Mouse (Mus musculus) embryonic stem cell, embryonic (primary cell): ENCODE results near the gene Hoxc11.

ENCODE experiments used
- CTCF ChIA-PET, 4 experiments: fragments of 300-600 bp in 2 of 4; fragments of 350-600 bp in 2 of 4; sonication (Branson Sonifier 250); formaldehyde crosslinking; loops; one replicate each; lab custom pipeline; 2022; ENCODE audit warnings: inconsistent platforms in 2 of 4; lab: Charles Lee
- POLR2A ChIA-PET, 4 experiments: fragments of 300-600 bp in 2 of 4; fragments of 350-600 bp in 2 of 4; sonication (Branson Sonifier 250); formaldehyde crosslinking; loops; one replicate each; lab custom pipeline; 2022; ENCODE audit warnings: antibody characterized with exemption in 4 of 4, inconsistent platforms in 1 of 4; lab: Charles Lee

Gene Hoxc11

DNA sequence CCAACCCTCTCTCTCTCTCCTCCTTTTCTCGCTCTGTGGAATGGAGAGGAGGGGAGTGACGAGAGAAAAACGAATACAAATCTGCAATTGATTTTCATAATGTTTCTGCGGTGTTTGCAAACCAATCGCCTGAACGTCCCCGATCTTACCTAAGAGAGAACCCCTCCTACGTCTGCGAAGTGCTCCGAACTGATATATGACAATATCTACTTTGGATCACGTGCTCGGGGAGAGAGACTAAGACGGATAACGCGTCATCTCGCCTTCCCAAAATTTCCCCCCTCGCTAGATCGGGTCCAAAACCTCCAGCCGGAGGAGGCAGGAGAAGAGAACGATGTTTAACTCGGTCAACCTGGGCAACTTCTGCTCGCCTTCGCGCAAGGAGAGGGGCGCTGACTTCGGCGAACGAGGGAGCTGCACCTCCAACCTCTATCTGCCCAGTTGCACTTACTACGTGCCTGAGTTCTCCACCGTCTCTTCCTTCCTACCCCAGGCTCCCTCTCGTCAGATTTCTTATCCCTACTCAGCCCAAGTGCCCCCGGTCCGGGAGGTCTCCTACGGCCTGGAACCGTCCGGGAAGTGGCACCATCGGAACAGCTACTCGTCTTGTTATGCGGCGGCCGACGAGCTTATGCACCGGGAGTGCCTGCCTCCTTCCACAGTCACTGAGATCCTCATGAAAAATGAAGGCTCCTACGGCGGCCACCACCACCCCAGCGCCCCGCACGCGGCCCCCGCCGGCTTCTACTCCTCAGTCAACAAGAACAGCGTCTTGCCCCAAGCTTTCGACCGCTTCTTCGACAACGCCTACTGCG, at the start of gene Hoxc11:
TSS of gene Hoxc11 (plus strand) at position 236 of the 815 bp plus-strand sequence.
- POLR2A ChIA-PET = interaction anchor here in 3 of 4 experiments (0.5 to 6.6 kb wide), 19 partner anchors 10 to 285 kb away, joined by 3 to 71 read pairs (median 4); partner anchors contain the start of genes Calcoco1 (in 1 of the 3), Hoxc10 (in 1 of the 3), Hoxc13 (in 1 of the 3) and Hoxc5 (in 1 of the 3)
- CTCF ChIA-PET = interaction anchor here in 3 of 4 experiments (0.5 to 2.3 kb wide), 9 partner anchors 11 to 262 kb away, joined by 3 to 15 read pairs (median 3); partner anchors contain the start of genes Hoxc10 (in 1 of the 3) and Hoxc8 (in 1 of the 3)

DNA sequence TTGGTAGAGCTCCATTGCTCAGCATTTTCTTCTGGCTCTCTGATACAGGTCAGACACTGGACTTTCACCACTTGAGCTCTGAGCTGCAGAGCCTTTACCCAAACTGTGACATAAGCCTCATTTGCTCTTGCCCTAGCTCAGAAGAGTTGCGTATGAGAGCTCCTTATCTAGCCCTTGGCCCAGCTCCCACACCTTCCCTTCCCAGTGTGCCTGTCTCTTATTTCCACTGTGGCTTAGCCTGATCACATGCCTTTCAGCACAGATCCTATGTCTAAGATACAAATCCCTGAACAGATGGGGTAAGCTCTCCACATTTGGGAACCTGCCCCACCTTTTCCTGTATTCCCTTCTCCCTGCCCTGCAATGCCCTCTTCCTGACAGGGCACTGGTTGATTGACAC, 49.3 kb upstream of the Hoxc11 start:
- ChIA-PET POLR2A (interaction anchor here in 3 of 4 experiments (0.5 to 1.4 kb wide), 8 partner anchors 14 to 230 kb away, joined by 3 to 4 read pairs (median 3); partner anchors contain the start of gene Hoxc13 (in 1 of the 3)), CTCF (interaction anchor here in 2 of 4 experiments (0.8 to 1.2 kb wide), 2 partner anchors 74 to 143 kb away, joined by 3 read pairs; no protein-coding TSS in a partner anchor)

DNA sequence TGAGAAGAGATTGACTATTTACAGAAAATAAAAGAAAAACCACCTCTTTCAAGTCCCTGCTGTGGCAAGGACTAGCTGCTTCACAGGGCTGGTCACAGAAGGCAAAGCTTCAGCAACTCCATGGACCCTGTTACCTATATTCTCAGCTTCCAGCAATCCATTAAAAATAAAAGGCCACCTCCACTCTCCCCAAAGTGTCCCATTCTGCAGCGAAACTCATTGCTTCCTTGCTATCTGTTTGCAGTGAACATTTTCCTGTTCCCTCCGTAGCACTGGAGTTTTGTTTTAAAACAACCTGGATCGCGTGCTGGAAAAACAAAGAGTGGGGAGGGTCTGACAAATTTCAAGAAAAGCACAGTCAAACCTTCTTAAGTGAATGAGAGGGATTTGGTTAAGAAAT, 44.7 kb upstream of the Hoxc11 start:
- CTCF ChIA-PET = no interaction called here

DNA sequence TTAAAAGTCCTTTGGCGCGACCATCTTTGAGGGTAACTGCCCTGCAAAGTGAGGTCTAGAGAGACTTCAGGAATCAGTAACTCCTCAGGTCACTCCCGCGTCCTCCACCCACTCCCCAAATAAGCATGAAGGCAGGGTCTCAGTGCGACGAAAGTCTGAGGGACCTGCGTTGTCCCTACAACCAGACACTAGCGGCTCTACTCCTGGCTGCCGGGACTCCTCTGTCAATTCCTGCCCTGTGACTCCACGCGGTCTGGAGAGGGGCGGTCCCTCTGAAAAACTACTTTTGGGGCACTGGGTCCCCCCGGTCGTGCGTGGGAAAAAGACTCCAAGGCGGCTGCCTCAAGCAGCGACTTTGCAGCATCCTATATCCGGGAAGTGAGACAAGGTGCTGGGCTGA, 44.2 kb upstream of the Hoxc11 start:
- CTCF ChIA-PET = interaction anchor here in 1 of 4 experiments (0.6 kb wide), 1 partner anchor 164 kb away, joined by 4 read pairs; no protein-coding TSS in a partner anchor
- POLR2A ChIA-PET = interaction anchor here in 2 of 4 experiments (0.6 to 2.0 kb wide), 8 partner anchors 10 to 43 kb away, joined by 3 to 10 read pairs (median 4); partner anchors contain the start of gene Hoxc13 (in 1 of the 2)

More for the DNA sequence above, 44.7 kb upstream of the Hoxc11 start:
- POLR2A ChIA-PET = interaction anchor here in 1 of 4 experiments (0.7 to 2.0 kb wide), 2 partner anchors 11 to 112 kb away, joined by 3 to 7 read pairs; partner anchors contain the start of gene Hoxc13

DNA sequence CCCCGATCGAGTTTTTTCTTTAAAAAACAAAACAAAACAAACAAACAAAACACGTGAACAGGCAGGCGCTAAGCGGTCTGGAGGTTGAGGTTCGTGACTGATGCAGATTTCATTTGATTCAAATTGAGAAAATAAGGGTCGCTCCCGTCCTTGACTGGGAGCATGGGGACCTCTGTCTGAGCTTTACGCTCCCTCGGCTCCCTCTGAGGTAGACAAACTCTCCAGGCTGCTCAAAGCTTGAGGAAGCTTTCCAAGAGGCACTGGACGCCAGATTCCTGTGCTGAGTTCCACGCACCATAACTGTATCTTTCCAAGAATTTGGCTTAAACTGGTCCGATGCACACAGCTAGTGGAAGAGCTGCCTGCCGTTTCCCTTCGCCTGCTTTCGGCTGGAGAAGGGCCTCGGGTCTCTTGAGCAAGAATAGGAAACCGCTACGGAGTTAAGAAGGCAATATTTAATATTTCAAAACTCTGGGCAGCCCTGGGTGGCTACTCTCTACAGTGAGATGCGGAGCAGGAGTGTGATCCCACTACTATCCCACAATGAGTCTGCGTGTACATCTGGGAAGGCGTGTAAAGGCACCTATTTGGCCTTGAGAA, 43.6 kb upstream of the Hoxc11 start:
- CTCF ChIA-PET = interaction anchor here in 3 of 4 experiments (0.5 to 0.7 kb wide), 3 partner anchors 44 to 275 kb away, joined by 3 to 4 read pairs (median 4); partner anchors contain the start of gene Hoxc11 (in 1 of the 3)
- POLR2A ChIA-PET = interaction anchor here in 2 of 4 experiments (0.6 to 2.0 kb wide), 8 partner anchors 10 to 43 kb away, joined by 3 to 10 read pairs (median 4); partner anchors contain the start of gene Hoxc13 (in 1 of the 2)

DNA sequence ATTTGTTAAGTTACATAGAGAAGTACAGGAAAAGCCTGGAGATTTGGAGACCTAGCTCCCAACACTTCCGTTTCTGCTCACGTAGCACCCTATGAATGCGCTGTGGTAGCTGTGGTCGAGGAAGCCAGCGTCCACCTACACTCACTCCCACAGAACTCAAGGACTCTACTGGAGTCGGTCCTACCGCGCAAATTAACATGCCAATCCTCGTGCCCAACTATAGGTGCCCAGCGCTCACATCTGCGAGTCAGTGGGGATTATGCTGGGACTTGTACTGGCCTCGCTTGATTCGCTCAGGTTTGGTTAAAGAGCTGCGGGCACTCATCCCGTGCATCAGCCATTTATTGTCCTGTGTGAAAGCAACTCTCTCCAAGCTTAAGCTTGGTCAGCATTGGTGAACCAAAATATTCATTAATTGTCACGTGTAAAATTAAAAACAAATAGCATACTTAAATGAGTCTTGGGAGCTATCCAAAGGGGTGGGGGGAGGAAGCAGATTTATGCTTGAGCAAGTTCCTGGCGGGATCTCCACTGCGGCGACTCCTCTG, 41.1 kb upstream of the Hoxc11 start:
- ChIA-PET CTCF (interaction anchor here in 1 of 4 experiments (0.5 to 1.0 kb wide), 3 partner anchors 115 to 264 kb away, joined by 3 to 6 read pairs (median 4); no protein-coding TSS in a partner anchor), POLR2A (interaction anchor here in 3 of 4 experiments (0.6 to 1.4 kb wide), 6 partner anchors 19 to 242 kb away, joined by 3 to 4 read pairs (median 3); no protein-coding TSS in a partner anchor)

DNA sequence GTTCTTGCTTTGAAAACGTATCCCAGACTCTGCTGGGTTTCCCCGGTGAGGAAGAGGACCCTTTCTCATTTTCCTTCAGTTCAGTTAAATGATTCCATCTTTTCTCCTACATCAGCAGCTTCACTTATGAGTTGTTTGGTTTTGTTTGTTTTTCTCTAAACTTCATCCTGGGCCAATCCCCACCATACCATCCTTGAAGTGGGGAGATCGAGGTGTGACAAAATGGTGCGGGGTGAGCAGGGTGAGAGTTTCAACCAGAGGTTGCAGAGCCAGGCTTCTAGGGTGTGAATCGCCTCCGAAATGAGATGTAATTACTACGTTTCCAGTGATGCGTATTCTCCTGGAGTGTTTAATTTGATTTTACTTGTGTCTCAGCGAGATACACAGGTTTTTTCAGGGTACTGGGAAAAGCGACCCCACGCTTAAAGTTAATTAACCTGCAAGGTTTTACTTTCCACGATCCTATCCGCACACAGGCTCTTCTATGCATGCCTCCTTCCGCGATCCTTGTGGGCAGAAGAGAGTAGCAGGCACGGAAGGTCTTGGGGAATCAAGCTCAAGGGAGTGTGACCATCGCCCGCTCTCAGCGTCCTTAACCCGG, 36.2 kb upstream of the Hoxc11 start:
- CTCF ChIA-PET = no interaction called here
- POLR2A ChIA-PET = interaction anchor here in 2 of 4 experiments (1.5 to 12.9 kb wide), 4 partner anchors 13 to 32 kb away, joined by 3 to 268 read pairs (median 108); partner anchors contain the start of gene Hoxc12 (in 2 of the 2)

DNA sequence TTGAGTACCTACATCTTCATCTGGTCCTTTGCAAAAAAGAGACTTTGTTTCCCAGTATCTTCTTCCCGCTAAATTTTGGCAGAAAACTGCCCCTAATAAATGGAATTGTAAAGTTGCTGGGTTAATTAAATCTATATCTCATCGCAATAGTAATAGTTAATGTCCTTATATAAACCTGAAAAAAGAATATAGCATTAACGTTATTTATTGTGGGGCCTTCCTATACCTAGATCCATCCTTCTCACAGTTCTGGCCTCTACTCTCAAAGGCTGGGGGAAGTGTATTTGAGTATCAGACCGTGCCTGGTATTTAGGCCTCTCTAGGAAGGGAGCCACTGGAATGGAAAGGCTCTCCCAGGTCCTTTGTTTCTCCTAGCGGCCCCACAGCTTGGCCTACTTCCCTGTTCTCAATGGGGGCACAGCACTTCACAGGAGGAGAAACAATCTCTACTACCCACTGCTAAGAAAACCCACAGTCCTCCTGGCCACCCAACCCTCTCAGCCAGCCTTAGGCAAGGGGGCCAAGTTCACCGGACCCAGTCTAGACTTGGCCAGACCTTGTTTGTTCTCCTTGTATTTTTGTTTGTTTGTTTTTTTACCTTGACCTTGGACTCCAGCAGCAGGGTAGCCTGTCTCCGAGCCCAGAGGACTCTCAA, 35.5 kb upstream of the Hoxc11 start:
- ChIA-PET POLR2A (interaction anchor here in 2 of 4 experiments (0.6 to 12.9 kb wide), 6 partner anchors 13 to 118 kb away, joined by 3 to 268 read pairs (median 4); partner anchors contain the start of gene Hoxc12 (in 2 of the 2)), CTCF (interaction anchor here in 1 of 4 experiments (0.6 kb wide), 1 partner anchor 104 kb away, joined by 3 read pairs; no protein-coding TSS in a partner anchor)

DNA sequence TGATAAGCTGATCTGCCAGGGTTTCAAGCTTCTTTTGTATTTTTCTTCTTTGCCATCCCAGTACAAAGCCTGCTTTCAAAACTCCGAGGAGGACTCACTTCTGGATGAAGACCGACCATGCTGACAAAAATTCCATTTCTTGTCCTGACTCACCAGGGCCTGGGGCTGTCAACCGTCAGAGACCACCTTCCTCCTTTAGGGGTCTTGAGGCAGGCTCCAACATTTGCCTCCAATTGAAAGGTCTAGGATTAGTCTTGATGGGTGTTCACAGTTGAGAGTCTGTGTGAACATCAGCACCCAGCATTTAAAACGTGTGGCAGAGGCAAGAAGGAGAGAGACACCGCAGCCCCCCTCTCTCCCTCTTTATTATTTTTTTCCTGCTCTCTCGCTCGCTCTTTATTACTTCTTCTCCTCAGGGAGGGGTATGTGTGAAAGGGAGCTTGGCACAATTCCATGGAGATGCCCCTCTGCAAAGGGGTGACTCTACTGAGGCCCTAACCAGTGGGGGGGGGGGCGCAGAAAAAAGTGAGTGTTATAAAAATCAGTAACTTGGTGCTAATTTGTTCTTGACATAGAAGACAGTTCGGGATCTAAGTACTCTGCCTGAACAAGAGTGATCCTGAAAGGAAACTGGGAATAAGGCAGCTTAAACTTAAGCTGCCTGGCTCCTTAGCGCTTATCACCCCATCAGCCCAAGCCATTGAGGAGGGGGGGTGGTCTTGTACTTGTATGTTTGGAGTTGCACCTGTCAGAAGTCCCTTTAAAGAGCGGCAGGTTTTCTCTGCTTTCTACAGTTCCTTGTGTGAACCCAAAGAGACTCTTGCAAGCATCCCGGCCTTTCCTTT, 34.7 kb upstream of the Hoxc11 start:
- ChIA-PET CTCF (interaction anchor here in 3 of 4 experiments (0.6 to 1.5 kb wide), 5 partner anchors 14 to 258 kb away, joined by 3 to 8 read pairs (median 5); no protein-coding TSS in a partner anchor), POLR2A (interaction anchor here in 3 of 4 experiments (0.6 to 12.9 kb wide), 20 partner anchors 10 to 360 kb away, joined by 3 to 268 read pairs (median 4); partner anchors contain the start of genes Hoxc12 (in 2 of the 3), Atf7 (in 1 of the 3) and Gm28047 (in 1 of the 3))

DNA sequence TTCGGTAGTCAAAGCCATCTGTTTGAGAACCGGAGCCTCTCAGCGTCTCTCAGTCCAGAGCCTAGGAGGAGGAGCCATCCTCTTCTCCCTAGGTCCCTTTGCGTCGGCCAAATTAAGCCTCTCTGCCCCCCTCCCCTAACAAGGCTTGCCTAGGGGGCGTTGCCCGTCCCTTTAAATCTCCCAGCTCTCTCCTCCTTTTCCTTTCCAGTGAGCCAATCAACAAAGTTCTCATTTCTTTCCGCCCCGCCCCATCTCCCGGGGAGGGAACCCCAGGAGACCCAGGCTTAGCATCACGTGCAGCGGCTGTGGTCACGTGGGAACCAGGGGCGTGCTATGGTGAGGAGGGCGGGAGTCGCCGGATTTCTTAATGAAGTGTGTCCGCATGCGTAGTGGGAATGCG, 33.6 kb upstream of the Hoxc11 start:
- CTCF ChIA-PET = interaction anchor here (0.5 to 2.2 kb wide), 11 partner anchors 11 to 1776 kb away, joined by 3 to 10 read pairs (median 4); no protein-coding TSS in a partner anchor

DNA sequence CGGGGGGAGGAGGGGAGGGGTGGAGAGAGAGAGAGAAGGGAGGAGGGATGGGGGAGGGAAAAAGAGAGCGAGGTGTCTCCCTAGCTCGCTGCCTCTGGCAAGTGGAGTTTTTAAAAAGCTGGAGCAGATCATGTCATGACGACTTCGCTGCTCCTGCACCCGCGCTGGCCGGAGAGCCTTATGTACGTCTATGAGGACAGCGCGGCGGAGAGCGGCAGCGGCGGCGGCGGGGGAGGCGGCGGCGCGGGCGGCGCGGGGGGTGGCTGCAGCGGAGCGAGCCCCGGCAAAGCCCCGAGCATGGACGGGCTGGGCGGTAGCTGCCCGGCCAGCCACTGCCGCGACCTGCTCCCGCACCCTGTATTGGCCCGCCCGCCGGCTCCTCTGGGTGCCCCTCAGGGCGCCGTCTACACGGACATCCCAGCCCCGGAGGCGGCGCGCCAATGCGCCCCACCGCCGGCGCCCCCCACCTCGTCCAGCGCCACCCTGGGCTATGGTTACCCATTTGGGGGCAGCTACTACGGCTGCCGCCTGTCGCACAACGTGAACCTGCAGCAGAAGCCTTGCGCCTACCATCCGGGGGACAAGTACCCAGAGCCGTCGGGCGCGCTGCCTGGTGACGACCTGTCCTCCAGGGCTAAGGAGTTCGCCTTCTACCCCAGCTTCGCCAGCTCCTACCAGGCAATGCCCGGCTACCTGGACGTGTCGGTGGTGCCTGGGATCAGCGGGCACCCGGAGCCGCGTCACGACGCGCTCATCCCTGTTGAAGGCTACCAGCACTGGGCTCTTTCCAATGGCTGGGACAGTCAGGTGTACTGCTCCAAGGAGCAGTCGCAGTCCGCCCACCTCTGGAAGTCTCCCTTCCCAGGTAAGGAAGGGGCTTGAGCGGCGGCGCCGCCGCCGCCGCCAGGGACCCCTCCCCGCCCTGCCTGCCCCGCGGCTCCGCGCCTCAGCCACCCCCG, 32.9 kb upstream of the Hoxc11 start, which contains the start of gene Hoxc13:
TSS of gene Hoxc13 (plus strand) at position 51 of the 959 bp plus-strand sequence.
- POLR2A ChIA-PET = interaction anchor here (0.5 to 12.9 kb wide), 38 partner anchors 8 to 500 kb away, joined by 3 to 268 read pairs (median 4); partner anchors contain the start of genes Hoxc12 (in 2 of the 4), Atf7 (in 1 of the 4), Cbx5 (in 1 of the 4) and Gm28047 (in 1 of the 4)
- CTCF ChIA-PET = interaction anchor here in 3 of 4 experiments (0.5 to 2.2 kb wide), 11 partner anchors 10 to 1777 kb away, joined by 3 to 10 read pairs (median 4); no protein-coding TSS in a partner anchor

More for the DNA sequence above, 33.6 kb upstream of the Hoxc11 start:
- POLR2A ChIA-PET = interaction anchor here (0.5 to 12.9 kb wide), 42 partner anchors 9 to 515 kb away, joined by 3 to 268 read pairs (median 4); partner anchors contain the start of genes Hoxc12 (in 2 of the 4), Atf7 (in 1 of the 4), Gm28047 (in 1 of the 4) and Hoxc10 (in 1 of the 4)

DNA sequence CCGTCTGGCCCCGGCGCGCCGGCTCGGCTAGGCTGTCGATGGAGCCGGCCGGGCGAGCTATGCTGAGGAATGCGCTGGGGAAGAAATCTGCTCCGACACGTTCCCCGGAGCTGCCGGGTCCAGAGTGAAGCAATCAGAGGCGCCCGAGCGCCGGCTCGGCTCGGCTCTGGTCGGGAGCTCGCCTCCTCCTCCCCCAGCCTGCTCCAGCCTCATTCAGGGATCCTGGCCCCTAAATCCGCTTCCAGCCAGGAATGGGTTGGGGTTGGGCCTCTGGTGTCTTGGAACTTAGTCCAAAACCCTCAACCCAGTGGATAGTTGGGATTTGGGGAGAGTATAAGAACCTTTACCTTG, 32.2 kb upstream of the Hoxc11 start:
- ChIA-PET POLR2A (interaction anchor here in 3 of 4 experiments (0.8 to 12.9 kb wide), 9 partner anchors 10 to 253 kb away, joined by 3 to 268 read pairs (median 5); partner anchors contain the start of gene Hoxc12 (in 2 of the 3)), CTCF (interaction anchor here in 3 of 4 experiments (0.5 to 2.2 kb wide), 4 partner anchors 10 to 474 kb away, joined by 4 to 10 read pairs (median 4); no protein-coding TSS in a partner anchor)

DNA sequence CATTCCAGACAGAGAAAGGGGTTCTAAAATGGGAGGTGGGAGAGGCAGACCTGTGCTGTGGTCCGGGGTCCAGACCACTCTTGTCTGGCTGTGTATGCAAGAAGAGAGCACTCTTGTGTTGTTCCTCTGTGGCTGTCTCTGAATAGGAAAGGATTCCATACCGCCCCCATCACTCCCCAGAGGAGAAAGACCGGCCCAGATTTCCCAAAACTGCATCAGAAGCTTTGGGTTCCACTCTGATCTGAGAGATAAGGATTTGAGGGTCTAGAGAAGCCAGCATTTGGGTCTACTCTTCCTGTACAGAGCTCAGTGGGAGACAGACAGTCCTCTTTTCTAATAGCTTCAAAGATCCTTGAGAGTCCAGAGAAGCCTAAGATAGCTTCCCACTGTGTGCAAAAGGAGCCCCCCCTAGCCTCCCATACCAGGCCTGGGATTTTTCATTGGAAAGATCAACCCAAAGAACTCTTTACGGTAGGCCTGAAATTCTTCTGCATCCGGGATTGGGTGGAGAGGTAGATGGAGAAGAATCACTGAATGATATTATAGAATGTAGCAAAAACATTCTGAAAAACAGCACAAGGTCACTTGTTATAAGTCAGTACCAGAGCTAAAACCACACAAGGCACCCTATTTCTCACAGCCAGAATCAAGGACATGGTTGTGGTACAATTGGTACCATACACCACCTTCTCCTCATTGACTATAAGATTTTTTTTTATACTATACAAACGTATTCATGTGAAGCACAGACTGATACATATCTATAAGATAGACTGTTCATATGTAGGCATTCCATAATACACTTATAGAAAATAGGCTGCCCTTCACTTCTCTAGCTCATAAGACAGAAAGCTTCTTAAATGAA, 31.4 kb upstream of the Hoxc11 start:
- CTCF ChIA-PET = interaction anchor here in 1 of 4 experiments (1.0 to 1.1 kb wide), 2 partner anchors 9 to 15 kb away, joined by 3 to 4 read pairs; no protein-coding TSS in a partner anchor
- POLR2A ChIA-PET = interaction anchor here (0.8 to 12.9 kb wide), 12 partner anchors 9 to 112 kb away, joined by 3 to 268 read pairs (median 4); partner anchors contain the start of gene Hoxc12 (in 2 of the 4)
